12 mouse cellular contexts compared by ENCODE assay signal in genomic region chr11:74761011-74761705, GRCm38 (mm10).
"Had no signal": no experiment of that assay in that cellular context is flagged by ENCODE, and none has a peak within 500 bp of the region (broad histone marks: within the 10 kb centered on the region; RNA-seq: fewer than 3 reads in every experiment).

No protein-coding gene starts in this region.

- H3K4me2 ChIP-seq: liver, embryonic 11.5 days; lung, embryonic 14.5 days; neural tube, embryonic 15.5 days had no signal

- H3K27me3 ChIP-seq: neural tube, embryonic 15.5 days had no signal

- DNase-seq: lung, embryonic 14.5 days; lung, postnatal 10 days; lung, postnatal 4 days; midbrain, embryonic 14.5 days; right cerebral cortex, adult 18-20 months; thymus, postnatal 4 days had no signal

- H3K36me3 ChIP-seq: limb, embryonic 10.5 days; midbrain, embryonic 10.5 days; neural tube, embryonic 15.5 days had no signal

- H3K27ac ChIP-seq: kidney, postnatal 0 days; limb, embryonic 10.5 days; midbrain, embryonic 10.5 days; neural tube, embryonic 15.5 days had no signal

- H3K4me1 ChIP-seq: limb, embryonic 10.5 days; midbrain, embryonic 10.5 days; neural tube, embryonic 15.5 days had no signal

- H3K9me3 ChIP-seq: limb, embryonic 10.5 days; midbrain, embryonic 10.5 days; neural tube, embryonic 15.5 days had no signal

- H3K9ac ChIP-seq: lung, embryonic 14.5 days; neural tube, embryonic 15.5 days had no signal

- H3K4me3 ChIP-seq: limb, embryonic 10.5 days; midbrain, embryonic 10.5 days; myocyte; neural tube, embryonic 15.5 days had no signal
